Comparison of ENCODE assay signal across 16 mouse cellular contexts in genomic region chr10:93247902-93248301, GRCm38 (mm10).
DNase-seq lines count a peak whose midpoint lies in the region; ATAC-seq lines count a peak whose summit lies in the region.
"Had no signal": no experiment of that assay in that cellular context is flagged by ENCODE, and none has a peak within 500 bp of the region (broad histone marks: within the 10 kb centered on the region; RNA-seq: fewer than 3 reads in every experiment).

No protein-coding gene starts in this region.

- 0 out of 2 replicates have a peak, but pooled peaks cover 3% of the 10 kb centered on the region for H3K4me1 ChIP-seq in liver, embryonic 12.5 days

- no peak overlapping the region for H3K9ac ChIP-seq in liver, embryonic 12.5 days

- no peak overlapping the region for H3K4me2 ChIP-seq in liver, embryonic 12.5 days

- WGBS in large intestine, adult 2 months, result 30% methylated on average over 6 of the region's 6 CpGs
- WGBS in liver, embryonic 12.5 days (ENCODE audit: insufficient replicate concordance), result 76% methylated on average over 6 of the region's 6 CpGs

- no peak for DNase-seq in frontal cortex, postnatal 25 days (ENCODE audit: low spot score in 2 of 2)
- peak; percentile 41 to 61 for DNase-seq in kidney, postnatal 4 days
- DNase-seq in kidney, adult 9 months, result no peak
- peak; percentile 24 for DNase-seq in ZHBTc4 (ENCODE audit: low read depth, low spot score)
- DNase-seq in large intestine, adult 2 months (ENCODE audit: low read depth, low spot score), result peak; percentile 22
- DNase-seq: cerebellum, postnatal 14 days; gastrocnemius, postnatal 25 days; lung, postnatal 10 days; thymus, adult 2 months had no signal

- no peak overlapping the region for H3K27ac ChIP-seq in liver, embryonic 12.5 days

- peaks cover 65% of the 10 kb centered on the region for H3K36me3 ChIP-seq in liver, embryonic 12.5 days

- ATAC-seq in frontal cortex, adult (ENCODE audit: low TSS enrichment), result 0 out of 2 replicates have a peak, but pooled peaks have one; percentile 5
- no peak for ATAC-seq in cerebellum, adult (ENCODE audit: insufficient number of reproducible peaks, low FRiP score, low TSS enrichment)
- ATAC-seq in liver, embryonic 12.5 days, result no peak
- ATAC-seq: inflammation-experienced regulatory T-cells, adult 6 months; midbrain, embryonic 16.5 days; Patski had no signal

- no peaks in the 10 kb centered on the region for H3K27me3 ChIP-seq in liver, embryonic 12.5 days (replicated peaks)
- H3K27me3 ChIP-seq: Patski had no signal

- H3K9me3 ChIP-seq in liver, embryonic 12.5 days (replicated peaks), result no peaks in the 10 kb centered on the region

- H3K4me3 ChIP-seq in liver, embryonic 12.5 days, result no peak overlapping the region
- H3K4me3 ChIP-seq: erythroblast, embryonic 14.5 days had no signal

Comparison
In these comparisons a context has a peak if more than half of its experiments do, and no peak if none do; other contexts are left out.
1. DNase-seq: peak in kidney, postnatal 4 days (2 of 2), ZHBTc4 (single experiment) and large intestine, adult 2 months (single experiment); none in frontal cortex, postnatal 25 days (0 of 2) and kidney, adult 9 months (single experiment).